Mouse (Mus musculus): ENCODE results near the gene Zgrf1. TPM values are rescaled to one million over a fixed set of nuclear protein-coding genes. Genes with fewer than 3 reads are reported as not detected.

Gene Zgrf1
- polyA plus RNA-seq, 1 experiment, result 28.3 TPM

DNA sequence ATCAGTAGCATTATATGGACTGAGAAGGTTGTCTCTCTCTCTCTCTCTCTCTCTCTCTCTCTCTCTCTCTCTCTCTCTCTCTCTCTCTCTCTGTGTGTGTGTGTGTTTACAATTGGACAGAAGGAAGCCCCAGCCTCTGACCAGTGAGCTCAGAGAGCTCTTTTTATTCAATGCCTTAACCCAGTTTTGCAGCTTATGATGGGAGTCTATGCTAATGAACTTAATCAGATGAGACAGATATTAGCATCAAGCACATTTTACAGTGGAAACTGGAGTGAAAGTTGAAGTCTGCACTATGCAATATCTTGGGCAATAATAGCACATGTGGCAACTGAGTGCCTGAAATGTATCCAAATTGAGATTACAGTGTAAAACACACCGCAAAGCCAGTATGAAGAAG, 38.0 kb upstream of the Zgrf1 start:
- Histone ChIP-seq H3K4me1 (ENCODE audit: control insufficient read depth, insufficient read depth, low read length) (no peaks in the 10 kb centered on the region), H3K36me3 (ENCODE audit: control insufficient read depth, insufficient read depth, low read length, poor library complexity, severe bottlenecking) (no peaks in the 10 kb centered on the region), H3K27ac (ENCODE audit: insufficient read depth, low read length) (no peak overlapping the region), H3K27me3 (ENCODE audit: control insufficient read depth, insufficient read depth, low read length, poor library complexity, severe bottlenecking) (no peaks in the 10 kb centered on the region), H3K9ac (ENCODE audit: low read depth, poor library complexity, severe bottlenecking) (no peak overlapping the region), H3K4me3 (ENCODE audit: low read depth, low read length) (no peak overlapping the region), H3K9me3 (replicated peaks; ENCODE audit: control insufficient read depth, insufficient read depth, low read length, poor library complexity, severe bottlenecking) (no peaks in the 10 kb centered on the region)
- TF ChIP-seq POLR2A (IDR thresholded peaks at IDR 0.05; ENCODE audit: insufficient read depth, low read length) (no peak), EP300 (IDR thresholded peaks at IDR 0.05; ENCODE audit: insufficient read depth, low read depth, low read length) (no peak), CTCF (IDR thresholded peaks at IDR 0.05; ENCODE audit: low read depth, low read length) (no peak)

DNA sequence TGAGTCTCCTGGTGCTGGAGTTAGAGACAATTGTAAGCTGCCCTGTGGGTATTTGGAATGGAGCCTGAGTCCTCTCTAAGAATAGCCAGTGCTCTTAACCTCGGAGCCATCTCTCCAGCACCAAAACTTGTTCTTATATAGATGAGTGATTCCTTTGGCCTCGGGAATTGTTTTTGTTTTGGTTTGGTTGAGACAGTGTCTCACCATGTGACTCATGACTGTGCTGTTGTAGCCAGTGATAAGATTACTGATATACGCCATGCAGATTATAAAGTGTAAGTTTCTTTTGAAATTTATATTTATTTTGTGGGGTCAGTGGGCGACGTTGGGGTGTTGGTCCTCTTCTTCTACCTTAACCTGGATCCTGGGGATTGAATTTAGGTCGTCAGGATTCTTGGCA, 33.0 kb upstream of the Zgrf1 start:
- no peak for TF ChIP-seq EP300 (IDR thresholded peaks at IDR 0.05; ENCODE audit: insufficient read depth, low read depth, low read length)
- TF ChIP-seq POLR2A (IDR thresholded peaks at IDR 0.05; ENCODE audit: insufficient read depth, low read length), result no peak
- TF ChIP-seq CTCF (IDR thresholded peaks at IDR 0.05; ENCODE audit: low read depth, low read length), result no peak
- Histone ChIP-seq H3K27ac (ENCODE audit: insufficient read depth, low read length) (no peak overlapping the region), H3K4me1 (ENCODE audit: control insufficient read depth, insufficient read depth, low read length) (peaks cover 3% of the 10 kb centered on the region), H3K4me3 (ENCODE audit: low read depth, low read length) (no peak overlapping the region), H3K9ac (ENCODE audit: low read depth, poor library complexity, severe bottlenecking) (no peak overlapping the region), H3K27me3 (ENCODE audit: control insufficient read depth, insufficient read depth, low read length, poor library complexity, severe bottlenecking) (no peaks in the 10 kb centered on the region), H3K9me3 (replicated peaks; ENCODE audit: control insufficient read depth, insufficient read depth, low read length, poor library complexity, severe bottlenecking) (no peaks in the 10 kb centered on the region), H3K36me3 (ENCODE audit: control insufficient read depth, insufficient read depth, low read length, poor library complexity, severe bottlenecking) (no peaks in the 10 kb centered on the region)

DNA sequence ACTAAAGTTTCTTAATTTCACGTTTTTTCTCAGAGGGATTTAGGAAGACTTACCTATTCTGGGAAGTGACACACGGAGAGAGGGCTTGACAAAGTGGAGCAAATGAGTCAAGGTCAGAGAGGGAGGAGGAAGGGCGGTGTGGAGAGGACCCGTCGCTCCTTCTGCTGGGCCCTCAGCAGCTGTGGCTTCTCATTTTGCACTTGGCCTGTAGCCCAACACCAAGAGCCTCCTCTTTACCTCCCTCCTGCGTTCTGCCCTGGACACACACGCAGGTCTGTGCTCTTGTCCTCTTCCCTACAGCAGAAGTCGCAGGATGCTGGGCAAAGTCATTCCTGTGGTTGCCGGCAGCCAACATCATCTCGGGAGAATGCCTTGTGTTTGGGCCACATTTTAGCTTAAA, 32.1 kb upstream of the Zgrf1 start:
- no peaks in the 10 kb centered on the region for H3K9me3 ChIP-seq (replicated peaks; ENCODE audit: control insufficient read depth, insufficient read depth, low read length, poor library complexity, severe bottlenecking)
- H3K9ac ChIP-seq (ENCODE audit: low read depth, poor library complexity, severe bottlenecking), result no peak overlapping the region
- H3K27ac ChIP-seq (ENCODE audit: insufficient read depth, low read length), result no peak overlapping the region
- H3K27me3 ChIP-seq (ENCODE audit: control insufficient read depth, insufficient read depth, low read length, poor library complexity, severe bottlenecking), result no peaks in the 10 kb centered on the region
- TF ChIP-seq POLR2A (IDR thresholded peaks at IDR 0.05; ENCODE audit: insufficient read depth, low read length) (no peak), EP300 (IDR thresholded peaks at IDR 0.05; ENCODE audit: insufficient read depth, low read depth, low read length) (no peak), CTCF (IDR thresholded peaks at IDR 0.05; ENCODE audit: low read depth, low read length) (no peak)
- no peaks in the 10 kb centered on the region for H3K36me3 ChIP-seq (ENCODE audit: control insufficient read depth, insufficient read depth, low read length, poor library complexity, severe bottlenecking)
- H3K4me3 ChIP-seq (ENCODE audit: low read depth, low read length), result no peak overlapping the region
- peaks cover 3% of the 10 kb centered on the region for H3K4me1 ChIP-seq (ENCODE audit: control insufficient read depth, insufficient read depth, low read length)

DNA sequence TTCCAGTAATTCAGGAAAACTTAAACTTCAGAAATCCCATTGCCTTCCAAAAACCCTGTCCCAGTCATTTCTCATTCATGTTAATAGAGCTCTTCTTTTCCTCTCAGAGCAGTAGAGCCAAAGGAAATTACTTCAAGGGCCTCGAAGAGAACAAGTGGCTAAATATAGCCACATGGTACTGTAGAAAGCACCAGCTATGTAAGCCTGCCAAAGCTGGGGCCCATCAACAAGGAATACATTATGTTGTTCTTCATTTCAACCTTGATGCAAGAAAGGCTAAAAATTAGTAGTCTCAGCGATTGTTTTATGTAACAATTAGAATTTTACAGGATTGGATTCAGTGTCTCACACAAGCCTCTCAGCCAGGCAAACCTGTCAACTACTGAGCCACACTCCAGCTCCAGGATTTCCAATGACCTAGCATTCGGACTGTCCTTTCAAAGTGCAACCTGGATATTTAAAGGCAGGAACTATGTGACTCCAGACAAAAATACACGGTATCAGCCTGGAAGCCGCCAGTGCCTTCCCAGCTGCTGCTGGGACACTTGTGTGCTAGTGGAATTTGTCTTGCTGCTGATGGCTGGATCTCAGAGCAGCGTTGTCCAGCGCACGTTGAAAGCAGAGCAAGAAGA, 28.0 kb upstream of the Zgrf1 start:
- no peak overlapping the region for H3K27ac ChIP-seq (ENCODE audit: insufficient read depth, low read length)
- no peak overlapping the region for H3K9ac ChIP-seq (ENCODE audit: low read depth, poor library complexity, severe bottlenecking)
- H3K4me3 ChIP-seq (ENCODE audit: low read depth, low read length), result no peak overlapping the region
- TF ChIP-seq CTCF (IDR thresholded peaks at IDR 0.05; ENCODE audit: low read depth, low read length) (no peak), EP300 (IDR thresholded peaks at IDR 0.05; ENCODE audit: insufficient read depth, low read depth, low read length) (no peak), POLR2A (IDR thresholded peaks at IDR 0.05; ENCODE audit: insufficient read depth, low read length) (no peak)
- no peaks in the 10 kb centered on the region for H3K27me3 ChIP-seq (ENCODE audit: control insufficient read depth, insufficient read depth, low read length, poor library complexity, severe bottlenecking)
- peaks cover 3% of the 10 kb centered on the region for H3K4me1 ChIP-seq (ENCODE audit: control insufficient read depth, insufficient read depth, low read length)
- H3K36me3 ChIP-seq (ENCODE audit: control insufficient read depth, insufficient read depth, low read length, poor library complexity, severe bottlenecking), result no peaks in the 10 kb centered on the region
- H3K9me3 ChIP-seq (replicated peaks; ENCODE audit: control insufficient read depth, insufficient read depth, low read length, poor library complexity, severe bottlenecking), result no peaks in the 10 kb centered on the region

DNA sequence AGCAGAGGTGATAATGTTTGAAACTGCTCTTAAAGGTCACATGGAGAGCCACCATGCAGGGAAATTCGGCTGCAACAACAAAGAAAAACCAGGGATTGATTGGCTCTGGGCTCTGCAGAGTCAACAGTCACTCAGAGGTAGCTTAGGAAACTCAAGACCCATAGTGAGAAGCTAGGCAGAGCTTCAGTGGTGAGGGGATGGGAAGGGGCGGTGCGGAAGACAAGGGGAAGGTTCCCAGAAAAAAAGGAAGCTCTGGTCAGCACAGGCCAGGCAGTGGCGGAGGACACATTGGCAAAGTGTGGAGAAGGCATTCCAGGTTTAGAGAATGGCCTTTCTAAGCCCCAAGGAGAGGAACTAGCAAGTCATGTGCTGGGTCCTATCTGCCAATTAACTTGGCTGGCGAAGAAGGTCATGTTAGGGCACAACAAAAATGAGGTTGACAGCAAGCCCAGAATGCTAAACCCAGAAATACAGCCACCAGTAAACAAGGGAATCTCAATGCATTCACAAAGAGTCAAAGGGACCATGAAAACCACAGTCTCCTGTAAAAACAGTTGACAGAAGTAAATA, 25.7 kb upstream of the Zgrf1 start:
- H3K4me3 ChIP-seq (ENCODE audit: low read depth, low read length), result no peak overlapping the region
- no peaks in the 10 kb centered on the region for H3K4me1 ChIP-seq (ENCODE audit: control insufficient read depth, insufficient read depth, low read length)
- no peak overlapping the region for H3K9ac ChIP-seq (ENCODE audit: low read depth, poor library complexity, severe bottlenecking)
- H3K27me3 ChIP-seq (ENCODE audit: control insufficient read depth, insufficient read depth, low read length, poor library complexity, severe bottlenecking), result no peaks in the 10 kb centered on the region
- no peaks in the 10 kb centered on the region for H3K36me3 ChIP-seq (ENCODE audit: control insufficient read depth, insufficient read depth, low read length, poor library complexity, severe bottlenecking)
- TF ChIP-seq POLR2A (IDR thresholded peaks at IDR 0.05; ENCODE audit: insufficient read depth, low read length) (no peak), CTCF (IDR thresholded peaks at IDR 0.05; ENCODE audit: low read depth, low read length) (no peak), EP300 (IDR thresholded peaks at IDR 0.05; ENCODE audit: insufficient read depth, low read depth, low read length) (no peak)
- no peak overlapping the region for H3K27ac ChIP-seq (ENCODE audit: insufficient read depth, low read length)
- H3K9me3 ChIP-seq (replicated peaks; ENCODE audit: control insufficient read depth, insufficient read depth, low read length, poor library complexity, severe bottlenecking), result no peaks in the 10 kb centered on the region

DNA sequence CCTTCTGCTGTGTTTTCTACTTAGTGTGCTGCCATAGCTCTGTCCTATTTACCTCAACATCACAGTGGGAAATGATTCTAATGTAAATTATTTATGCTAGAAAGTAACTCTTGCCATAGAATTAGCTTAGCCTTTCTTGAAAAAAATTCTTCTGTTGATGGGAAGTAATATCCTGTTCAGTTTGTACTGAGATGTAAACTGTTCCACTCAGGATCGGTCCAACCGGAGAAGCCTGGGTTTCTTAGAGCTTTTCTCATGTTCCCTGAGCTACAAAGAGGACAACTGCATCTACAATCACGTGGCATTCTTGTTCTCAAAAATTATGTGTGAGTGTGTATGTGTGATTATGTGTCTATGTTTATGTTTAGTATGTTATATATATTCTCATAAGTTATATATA, 24.1 kb upstream of the Zgrf1 start:
- Histone ChIP-seq H3K9ac (ENCODE audit: low read depth, poor library complexity, severe bottlenecking) (no peak overlapping the region), H3K4me3 (ENCODE audit: low read depth, low read length) (no peak overlapping the region), H3K4me1 (ENCODE audit: control insufficient read depth, insufficient read depth, low read length) (no peaks in the 10 kb centered on the region), H3K27ac (ENCODE audit: insufficient read depth, low read length) (no peak overlapping the region), H3K27me3 (ENCODE audit: control insufficient read depth, insufficient read depth, low read length, poor library complexity, severe bottlenecking) (no peaks in the 10 kb centered on the region), H3K36me3 (ENCODE audit: control insufficient read depth, insufficient read depth, low read length, poor library complexity, severe bottlenecking) (no peaks in the 10 kb centered on the region), H3K9me3 (replicated peaks; ENCODE audit: control insufficient read depth, insufficient read depth, low read length, poor library complexity, severe bottlenecking) (no peaks in the 10 kb centered on the region)
- no peak for TF ChIP-seq POLR2A (IDR thresholded peaks at IDR 0.05; ENCODE audit: insufficient read depth, low read length)

Data from ES-Bruce4 (cell line).